Mouse (Mus musculus): ENCODE measurements around the gene Fam149b. TPM values are rescaled to one million over a fixed set of nuclear protein-coding genes. Genes with fewer than 3 reads are reported as not detected.
"Not testable (repeated sequence)": the region's sequence is repeated elsewhere in the genome, so short reads cannot be mapped to it uniquely, and the experiment has no call there.

The Fam149b gene
- 21.5 and 28.5 TPM in 2 replicates for total RNA-seq (2017)

- ATAC-seq (replicated peaks; ENCODE audit: low read depth, poor library complexity, severe bottlenecking): peak; percentile 97
Observed at GRCm38 (mm10) chr14:20347991-20348541, at the start of gene Fam149b, which contains the start of gene Ecd. TSS of gene Fam149b (plus strand) at chr14:20348162. TSS of gene Ecd (minus strand) at chr14:20348121.

- ATAC-seq (replicated peaks; ENCODE audit: low read depth, poor library complexity, severe bottlenecking): not testable (repeated sequence)
Observed at GRCm38 (mm10) chr14:20305085-20305484, 42.9 kb upstream of the Fam149b start.

GRCm38 (mm10) chr14:20315137-20315536 lies 32.8 kb upstream of the Fam149b start:
- ATAC-seq (replicated peaks; ENCODE audit: low read depth, poor library complexity, severe bottlenecking): no peak

- ATAC-seq (replicated peaks; ENCODE audit: low read depth, poor library complexity, severe bottlenecking): peak; percentile 65; the same call in 1 of the 2 replicates
Observed at GRCm38 (mm10) chr14:20319420-20319819, 28.5 kb upstream of the Fam149b start.

GRCm38 (mm10) chr14:20324196-20324595 lies 23.8 kb upstream of the Fam149b start:
- no peak for ATAC-seq (replicated peaks; ENCODE audit: low read depth, poor library complexity, severe bottlenecking)

GRCm38 (mm10) chr14:20328474-20328873 lies 19.5 kb upstream of the Fam149b start:
- peak; percentile 36; the same call in 1 of the 2 replicates for ATAC-seq (replicated peaks; ENCODE audit: low read depth, poor library complexity, severe bottlenecking)

GRCm38 (mm10) chr14:20331316-20331715 lies 16.6 kb upstream of the Fam149b start:
- ATAC-seq (replicated peaks; ENCODE audit: low read depth, poor library complexity, severe bottlenecking): no peak

GRCm38 (mm10) chr14:20339415-20339814 lies 8.5 kb upstream of the Fam149b start:
- no peak for ATAC-seq (replicated peaks; ENCODE audit: low read depth, poor library complexity, severe bottlenecking)

- 0 out of 2 replicates have a peak, but pooled peaks have one; percentile 39 for ATAC-seq (replicated peaks; ENCODE audit: low read depth, poor library complexity, severe bottlenecking)
Observed at GRCm38 (mm10) chr14:20340149-20340548, 7.8 kb upstream of the Fam149b start.

GRCm38 (mm10) chr14:20340866-20341265 lies 7.1 kb upstream of the Fam149b start:
- ATAC-seq (replicated peaks; ENCODE audit: low read depth, poor library complexity, severe bottlenecking): peak; percentile 63; the same call in 1 of the 2 replicates

- ATAC-seq (replicated peaks; ENCODE audit: low read depth, poor library complexity, severe bottlenecking): no peak
Observed at GRCm38 (mm10) chr14:20345885-20346284, 2.1 kb upstream of the Fam149b start.

GRCm38 (mm10) chr14:20347441-20347990 lies 446 bp upstream of the Fam149b start:
- ATAC-seq (replicated peaks; ENCODE audit: low read depth, poor library complexity, severe bottlenecking): peak; percentile 49

- ATAC-seq (replicated peaks; ENCODE audit: low read depth, poor library complexity, severe bottlenecking): no peak
Observed at GRCm38 (mm10) chr14:20363230-20363629, 15.3 kb downstream of the Fam149b start.

GRCm38 (mm10) chr14:20368271-20368670 lies 20.3 kb downstream of the Fam149b start:
- ATAC-seq (replicated peaks; ENCODE audit: low read depth, poor library complexity, severe bottlenecking): no peak

GRCm38 (mm10) chr14:20370798-20371197 lies 22.8 kb downstream of the Fam149b start:
- peak; percentile 78 for ATAC-seq (replicated peaks; ENCODE audit: low read depth, poor library complexity, severe bottlenecking)

GRCm38 (mm10) chr14:20371854-20372253 lies 23.9 kb downstream of the Fam149b start:
- no peak; the same call in 1 of the 2 replicates for ATAC-seq (replicated peaks; ENCODE audit: low read depth, poor library complexity, severe bottlenecking)

- ATAC-seq (replicated peaks; ENCODE audit: low read depth, poor library complexity, severe bottlenecking): peak; percentile 35
Observed at GRCm38 (mm10) chr14:20377112-20377521, 29.2 kb downstream of the Fam149b start.

GRCm38 (mm10) chr14:20378313-20379061 lies 30.5 kb downstream of the Fam149b start:
- peak; percentile 90 for ATAC-seq (replicated peaks; ENCODE audit: low read depth, poor library complexity, severe bottlenecking)

GRCm38 (mm10) chr14:20379087-20379640 lies 31.2 kb downstream of the Fam149b start:
- no peak for ATAC-seq (replicated peaks; ENCODE audit: low read depth, poor library complexity, severe bottlenecking)

- ATAC-seq (replicated peaks; ENCODE audit: low read depth, poor library complexity, severe bottlenecking): peak; percentile 39; the same call in 1 of the 2 replicates
Observed at GRCm38 (mm10) chr14:20379753-20380430, 31.9 kb downstream of the Fam149b start.

All from common myeloid progenitor, adult 5-6 weeks (primary cell).